Comparison of ENCODE assay signal across 8 mouse cellular contexts in the genomic region with DNA sequence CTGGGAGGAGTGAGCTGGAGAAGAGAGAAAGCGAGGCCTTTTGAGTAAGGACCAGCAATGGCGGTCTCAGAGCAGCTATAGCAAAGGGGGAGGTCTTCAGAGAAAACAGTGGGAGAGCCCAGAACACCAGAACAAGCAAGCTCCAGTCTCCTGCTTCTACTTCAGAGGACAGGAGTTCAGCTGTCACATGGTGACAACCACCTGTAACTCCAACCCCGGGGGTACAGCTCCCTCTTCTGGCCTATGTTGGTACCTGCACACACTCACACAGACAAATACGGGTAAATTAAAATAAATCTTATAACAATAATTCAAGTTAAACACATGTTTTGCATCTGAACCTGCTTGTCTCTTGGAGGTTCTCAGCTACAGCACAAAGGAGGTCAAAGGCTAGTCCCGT. TPM values are rescaled to one million over a fixed set of nuclear protein-coding genes. Genes with fewer than 3 reads are reported as not detected.
DNase-seq lines count a peak whose midpoint lies in the region; ATAC-seq lines count a peak whose summit lies in the region.

No protein-coding gene starts in this region.

- no peaks in the 10 kb centered on the region for H3K4me1 ChIP-seq in liver, embryonic 12.5 days

- no peak overlapping the region for H3K4me2 ChIP-seq in liver, embryonic 12.5 days

- H3K9ac ChIP-seq in liver, embryonic 12.5 days, result no peak overlapping the region

- peak; percentile 58 for DNase-seq in liver
- DNase-seq in Muller cell, postnatal 12 days (ENCODE audit: inconsistent ontology term), result peak; percentile 45
- DNase-seq in embryo, embryonic 10 days (ENCODE audit: low spot score), result peak; percentile 55
- peak; percentile 61 for DNase-seq in kidney, adult 9 months
- DNase-seq in thymus, postnatal 36 days, result peak; percentile 38 to 40
- no peak for DNase-seq in cerebellum, postnatal 36 days

- no peak for ATAC-seq in liver, embryonic 12.5 days
- ATAC-seq in megakaryocyte progenitor cell, adult 5-6 weeks (replicated peaks; ENCODE audit: poor library complexity), result peak; percentile 96

- H3K4me3 ChIP-seq in liver, embryonic 12.5 days, result no peak overlapping the region

- H3K36me3 ChIP-seq in liver, embryonic 12.5 days, result no peaks in the 10 kb centered on the region

- 20% methylated on average over 5 of the region's 5 CpGs for WGBS in liver, embryonic 12.5 days (ENCODE audit: insufficient replicate concordance)

- no peak overlapping the region for H3K27ac ChIP-seq in liver, embryonic 12.5 days

- no peaks in the 10 kb centered on the region for H3K9me3 ChIP-seq in liver, embryonic 12.5 days (replicated peaks)

- peaks cover 5% of the 10 kb centered on the region; the same call in 1 of the 2 replicates for H3K27me3 ChIP-seq in liver, embryonic 12.5 days (replicated peaks)

RNA-seq across cellular contexts. Expression of a gene that starts 29.8 kb away (rescaled TPM):
- 0.06 and 0.08 TPM in 2 replicates for polyA plus RNA-seq in liver, embryonic 12.5 days (2016; fragmentation: Nextera tagmentation; extraction: Ambion mirVana)
- total RNA-seq in megakaryocyte progenitor cell, adult 5-6 weeks (2015), result 0.02 TPM in 1 of 2 replicates, not detected in the other
- total RNA-seq in megakaryocyte progenitor cell, adult 5-6 weeks (2017), result not detected in 2 replicates

RNA-seq across cellular contexts. Expression of a gene that starts 38.1 kb away (rescaled TPM):
- polyA plus RNA-seq in liver, embryonic 12.5 days (2016; fragmentation: Nextera tagmentation; extraction: Ambion mirVana), result 110 and 111 TPM in 2 replicates
- total RNA-seq in megakaryocyte progenitor cell, adult 5-6 weeks (2015), result 53.5 and 54.6 TPM in 2 replicates
- total RNA-seq in megakaryocyte progenitor cell, adult 5-6 weeks (2017), result 45.2 and 62.3 TPM in 2 replicates

RNA-seq across cellular contexts. Expression of a gene that starts 49.8 kb away (rescaled TPM):
- 47.4 and 54.5 TPM in 2 replicates for polyA plus RNA-seq in liver, embryonic 12.5 days (2016; fragmentation: Nextera tagmentation; extraction: Ambion mirVana)
- 81.4 and 113 TPM in 2 replicates for total RNA-seq in megakaryocyte progenitor cell, adult 5-6 weeks (2015)
- 64.1 and 66.4 TPM in 2 replicates for total RNA-seq in megakaryocyte progenitor cell, adult 5-6 weeks (2017)

RNA-seq across cellular contexts. Expression of a gene that starts 50.4 kb away (rescaled TPM):
- 6.9 and 7.0 TPM in 2 replicates for polyA plus RNA-seq in liver, embryonic 12.5 days (2016; fragmentation: Nextera tagmentation; extraction: Ambion mirVana)
- total RNA-seq in megakaryocyte progenitor cell, adult 5-6 weeks (2015), result 3.5 and 4.8 TPM in 2 replicates
- 7.5 and 8.9 TPM in 2 replicates for total RNA-seq in megakaryocyte progenitor cell, adult 5-6 weeks (2017)

RNA-seq across cellular contexts. Expression of a gene that starts 52.9 kb away (rescaled TPM):
- polyA plus RNA-seq in liver, embryonic 12.5 days (2016; fragmentation: Nextera tagmentation; extraction: Ambion mirVana), result 4.2 and 5.1 TPM in 2 replicates
- not detected in 2 replicates for total RNA-seq in megakaryocyte progenitor cell, adult 5-6 weeks (2015)
- total RNA-seq in megakaryocyte progenitor cell, adult 5-6 weeks (2017), result 1.7 TPM in 1 of 2 replicates, not detected in the other

Comparison
In these comparisons a context has a peak if more than half of its experiments do, and no peak if none do; other contexts are left out.
1. DNase-seq: peak in liver (single experiment), Muller cell, postnatal 12 days (single experiment), embryo, embryonic 10 days (single experiment), kidney, adult 9 months (single experiment) and thymus, postnatal 36 days (2 of 2); none in cerebellum, postnatal 36 days (0 of 2).